Mouse (Mus musculus) limb, embryonic 14.5 days (tissue): ENCODE measurements around the gene Celf2. TPM values are rescaled to one million over a fixed set of nuclear protein-coding genes. Genes with fewer than 3 reads are reported as not detected.

ENCODE experiments used
- ATAC-seq: fragments of 200-750 bp; cut with Nextera tagmentation; 2 replicates; pipeline ENCODE4 v1.8.0; 2017; ENCODE audit warnings: low read depth, moderate number of reproducible peaks, moderate TSS enrichment; ENCODE audit not compliant: low FRiP score
- DNase-seq: peaks from one replicate; pipeline ENCODE4 v3.0.0-alpha.2; 2015; ENCODE audit warnings: low spot score
- H3K27ac ChIP-seq: fragments of 300-500 bp; sonication (generic); replicated peaks from 2 replicates; pipeline ENCODE4 v1.5.1; 2014; ENCODE audit warnings: low read depth, mild to moderate bottlenecking, low read length, moderate library complexity, mixed read lengths
- H3K27me3 ChIP-seq: fragments of 300-500 bp; sonication (generic); 2 replicates; pipeline ENCODE4 v1.6.1; 2014; ENCODE audit warnings: low read length, mixed read lengths; ENCODE audit not compliant: control insufficient read depth, insufficient read depth
- H3K36me3 ChIP-seq: fragments of 300-500 bp; sonication (generic); 2 replicates; pipeline ENCODE4 v1.6.1; 2014; ENCODE audit warnings: mild to moderate bottlenecking, low read length, moderate library complexity, mixed read lengths; ENCODE audit not compliant: control insufficient read depth, insufficient read depth
- H3K4me1 ChIP-seq: fragments of 300-500 bp; sonication (generic); 2 replicates; pipeline ENCODE4 v1.6.1; 2014; ENCODE audit warnings: antibody characterized with exemption, low read length, mixed read lengths; ENCODE audit not compliant: control insufficient read depth, insufficient read depth
- H3K4me2 ChIP-seq: fragments of 300-500 bp; sonication (generic); replicated peaks from 2 replicates; pipeline ENCODE4 v1.6.1; 2014; ENCODE audit warnings: low read depth, mild to moderate bottlenecking, low read length, moderate library complexity; ENCODE audit not compliant: severe bottlenecking
- H3K4me3 ChIP-seq: fragments of 300-500 bp; sonication (generic); replicated peaks from 2 replicates; pipeline ENCODE4 v1.5.1; 2014; ENCODE audit warnings: low read length
- H3K9ac ChIP-seq: fragments of 300-500 bp; sonication (generic); 2 replicates; pipeline ENCODE4 v1.6.1; 2014; ENCODE audit warnings: mild to moderate bottlenecking, low read depth, low read length, moderate library complexity; ENCODE audit not compliant: severe bottlenecking
- H3K9me3 ChIP-seq: fragments of 300-500 bp; sonication (generic); 2 replicates; pipeline ENCODE4 v1.6.1; 2016; ENCODE audit warnings: low read length; ENCODE audit not compliant: control insufficient read depth
- POLR2A ChIP-seq: fragments of 200-500 bp; IDR thresholded peaks from 2 replicates; pipeline ENCODE4 v1.8.0; 2012; ENCODE audit warnings: inconsistent platforms, mild to moderate bottlenecking, moderate library complexity, borderline replicate concordance; ENCODE audit not compliant: insufficient read depth, insufficient read length; ENCODE audit errors: extremely low read depth
- WGBS: fragments of 180-500 bp; shearing (Covaris S2); extraction: QIAGEN DNeasy Blood & Tissue Kit; methylation state at CpG from one replicate; pipeline ENCODE4 v1.1.7; 2014; 5-methylcytosine and 5-hydroxymethylcytosine counted together
- polyA plus RNA-seq, 2 experiments: library from polyadenylated mRNA; depleted of rRNA in 1 of 2; stranded (reverse) in 1 of 2; unstranded in 1 of 2; fragments of >200 nt; fragmentation: Nextera tagmentation in 1 of 2; extraction: Ambion mirVana in 1 of 2; gene quantifications; 2 replicates each; pipeline versions ENCODE4 v1.2.1 to v1.2.3; 2012 to 2014

The Celf2 gene
- polyA plus RNA-seq, 2 experiments, result 55.3 to 75.1 TPM

DNA sequence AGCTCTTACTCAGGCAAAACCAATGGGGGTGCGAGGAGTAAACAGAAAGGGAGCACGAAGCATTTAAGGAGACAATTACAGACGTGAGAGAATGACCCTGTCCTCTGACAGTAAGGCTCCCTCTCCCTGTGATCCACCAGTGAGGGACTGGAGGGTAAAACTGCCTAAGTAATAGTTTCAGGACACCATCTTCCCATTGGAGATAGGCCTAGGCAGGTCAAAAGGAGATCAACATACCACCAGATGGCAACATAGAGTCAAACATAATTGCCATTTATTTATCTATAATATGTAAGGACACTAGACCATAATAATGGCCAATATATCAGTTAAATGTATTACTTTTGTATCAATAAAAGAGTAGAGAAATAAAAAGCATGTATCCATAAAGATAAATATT lies 660.0 kb downstream of the Celf2 start:
- Histone ChIP-seq H3K27ac (no peak overlapping the region), H3K36me3 (no peaks in the 10 kb centered on the region), H3K27me3 (no peaks in the 10 kb centered on the region), H3K4me1 (no peaks in the 10 kb centered on the region), H3K9ac (no peak overlapping the region), H3K4me3 (no peak overlapping the region), H3K9me3 (no peaks in the 10 kb centered on the region), H3K4me2 (no peak overlapping the region)
- no peak for DNase-seq
- ATAC-seq, result no peak
- 53% methylated on average over 3 of the region's 3 CpGs for WGBS
- no peak for TF ChIP-seq POLR2A

GRCm38 (mm10) chr2:6830021-6830420 lies 679.3 kb downstream of the Celf2 start:
- peak; percentile 47; the same call in 1 of the 2 replicates for ATAC-seq
- Histone ChIP-seq H3K27me3 (no peaks in the 10 kb centered on the region), H3K4me2 (no peak overlapping the region), H3K4me1 (peaks cover 11% of the 10 kb centered on the region), H3K36me3 (no peaks in the 10 kb centered on the region), H3K4me3 (no peak overlapping the region), H3K27ac (no peak overlapping the region), H3K9ac (no peak overlapping the region), H3K9me3 (no peaks in the 10 kb centered on the region)
- WGBS, result 36% methylated on average over 6 of the region's 6 CpGs
- DNase-seq, result no peak
- TF ChIP-seq POLR2A, result no peak

GRCm38 (mm10) chr2:6827583-6827982 lies 681.8 kb downstream of the Celf2 start:
- Histone ChIP-seq H3K27ac (no peak overlapping the region), H3K36me3 (no peaks in the 10 kb centered on the region), H3K27me3 (no peaks in the 10 kb centered on the region), H3K4me3 (no peak overlapping the region), H3K9me3 (no peaks in the 10 kb centered on the region), H3K4me2 (no peak overlapping the region), H3K9ac (no peak overlapping the region), H3K4me1 (peaks cover 11% of the 10 kb centered on the region)
- ATAC-seq (peak; percentile 53; the same call in 1 of the 2 replicates), DNase-seq (peak; percentile 6)
- 21% methylated on average over 2 of the region's 2 CpGs for WGBS
- no peak for TF ChIP-seq POLR2A

DNA sequence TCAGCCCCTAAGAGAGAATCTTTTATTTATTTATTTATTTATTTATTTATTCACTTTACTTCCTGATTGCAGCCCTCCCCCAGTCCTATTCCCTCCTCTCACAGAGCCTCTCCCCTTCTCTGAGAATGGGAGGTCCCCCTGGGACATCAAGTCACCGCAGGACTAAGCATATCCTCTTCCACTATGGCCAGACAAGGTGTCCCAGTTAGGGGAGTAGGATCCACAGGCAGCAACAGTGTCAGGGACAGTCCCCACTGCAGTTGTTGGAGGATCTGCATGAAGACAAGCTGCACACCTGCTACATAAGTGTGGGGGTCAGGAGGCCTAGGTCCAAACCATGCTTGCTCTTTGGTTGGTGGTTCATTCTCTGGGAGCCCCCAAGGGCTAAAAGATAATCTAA lies 686.3 kb downstream of the Celf2 start:
- ATAC-seq (no peak), DNase-seq (no peak)
- Histone ChIP-seq H3K27ac (no peak overlapping the region), H3K4me2 (no peak overlapping the region), H3K27me3 (no peaks in the 10 kb centered on the region), H3K4me1 (no peaks in the 10 kb centered on the region; the same call in 1 of the 2 replicates), H3K9ac (no peak overlapping the region), H3K4me3 (no peak overlapping the region), H3K36me3 (no peaks in the 10 kb centered on the region), H3K9me3 (no peaks in the 10 kb centered on the region)
- 89% methylated on average over 1 of the region's 1 CpGs for WGBS
- TF ChIP-seq POLR2A, result no peak

DNA sequence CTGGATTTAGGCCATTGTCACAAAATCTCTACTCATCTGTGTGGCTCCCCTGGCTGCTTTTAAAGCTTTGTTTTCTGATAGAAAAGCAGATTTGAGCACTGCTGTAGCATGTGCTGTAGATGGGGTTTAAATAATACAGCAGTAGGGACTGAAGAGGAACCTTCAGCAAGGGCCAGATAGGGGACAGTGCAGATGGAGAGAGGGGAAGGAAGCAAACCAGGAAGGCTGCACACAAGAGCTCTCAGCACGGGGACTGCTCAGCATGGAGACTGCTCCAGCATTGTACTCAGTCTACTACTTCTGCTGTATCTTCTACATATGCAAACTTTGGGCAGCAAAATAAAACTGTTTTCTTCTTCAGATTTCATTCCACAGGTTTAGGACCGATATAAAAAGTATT lies 687.8 kb downstream of the Celf2 start:
- Histone ChIP-seq H3K9me3 (no peaks in the 10 kb centered on the region), H3K27ac (no peak overlapping the region), H3K36me3 (no peaks in the 10 kb centered on the region), H3K4me3 (no peak overlapping the region), H3K9ac (no peak overlapping the region), H3K4me1 (no peaks in the 10 kb centered on the region), H3K27me3 (no peaks in the 10 kb centered on the region), H3K4me2 (no peak overlapping the region)
- TF ChIP-seq POLR2A, result no peak
- DNase-seq, result no peak
- WGBS, result 72% methylated on average over 2 of the region's 2 CpGs
- ATAC-seq, result no peak

- no peak overlapping the region for H3K27ac ChIP-seq
- 77% methylated on average over 2 of the region's 2 CpGs for WGBS
- H3K4me1 ChIP-seq, result no peaks in the 10 kb centered on the region
- H3K36me3 ChIP-seq, result no peaks in the 10 kb centered on the region
- H3K4me3 ChIP-seq, result no peak overlapping the region
- H3K9me3 ChIP-seq, result 0 out of 2 replicates have a peak, but pooled peaks cover 4% of the 10 kb centered on the region
- no peak for TF ChIP-seq POLR2A
- H3K4me2 ChIP-seq, result no peak overlapping the region
- DNase-seq (no peak), ATAC-seq (no peak)
- H3K9ac ChIP-seq, result no peak overlapping the region
- no peaks in the 10 kb centered on the region for H3K27me3 ChIP-seq
Observed at GRCm38 (mm10) chr2:6815281-6815680, 694.1 kb downstream of the Celf2 start.
